Comparison of ENCODE assay signal across 25 mouse cellular contexts in the genomic region with DNA sequence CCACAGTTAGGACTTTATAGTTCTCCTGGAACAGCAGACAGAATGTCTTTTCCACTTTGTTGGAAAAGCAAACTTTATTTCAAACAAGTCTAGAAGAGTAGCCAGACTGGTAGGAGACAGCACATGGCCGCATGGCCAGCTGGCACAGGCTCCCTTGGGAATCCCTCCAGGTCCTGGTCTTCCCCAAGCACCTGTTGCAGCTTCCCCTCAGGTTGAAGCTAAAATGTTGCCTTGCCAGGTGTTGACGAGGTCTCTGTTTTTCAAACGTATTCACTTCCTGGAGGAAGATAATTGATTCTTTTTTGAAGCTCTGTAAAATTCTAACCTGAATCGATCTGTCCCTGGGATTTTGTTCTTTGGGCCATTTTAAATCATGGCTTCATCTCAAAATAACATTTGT.
"Had no signal": no experiment of that assay in that cellular context is flagged by ENCODE, and none has a peak within 500 bp of the region (broad histone marks: within the 10 kb centered on the region; RNA-seq: fewer than 3 reads in every experiment).

No protein-coding gene starts in this region.

- DNase-seq: gastrocnemius, adult 2 months; gastrocnemius, postnatal 10 days; gastrocnemius, postnatal 25 days; heart, adult 18-20 months; heart, postnatal 10 days; heart, postnatal 4 days; kidney, adult 18-20 months; kidney, postnatal 25 days; liver; liver, embryonic 13.5 days; liver, postnatal 0 days had no signal

- ATAC-seq: hindbrain, embryonic 16.5 days; inflammation-experienced regulatory T-cells, adult 6 months; intestine, embryonic 15.5 days; intestine, postnatal 0 days; liver, postnatal 0 days had no signal

- H3K4me2 ChIP-seq: heart, embryonic 12.5 days; hindbrain, embryonic 12.5 days; hindbrain, embryonic 14.5 days; intestine, embryonic 15.5 days; limb, embryonic 12.5 days; liver, embryonic 13.5 days; liver, embryonic 15.5 days had no signal

- H3K9ac ChIP-seq: heart, embryonic 12.5 days; hindbrain, embryonic 12.5 days; hindbrain, embryonic 14.5 days; intestine, embryonic 15.5 days; limb, embryonic 12.5 days; liver, embryonic 13.5 days; liver, embryonic 15.5 days; liver, postnatal 0 days had no signal

- H3K36me3 ChIP-seq: heart, embryonic 10.5 days; heart, embryonic 12.5 days; hindbrain, embryonic 10.5 days; hindbrain, embryonic 12.5 days; intestine, embryonic 15.5 days; limb, embryonic 10.5 days; limb, embryonic 12.5 days; liver, embryonic 13.5 days; liver, embryonic 15.5 days had no signal

- H3K4me1 ChIP-seq: heart, embryonic 10.5 days; heart, embryonic 12.5 days; hindbrain, embryonic 10.5 days; hindbrain, embryonic 12.5 days; intestine, embryonic 15.5 days; limb, embryonic 10.5 days; limb, embryonic 12.5 days; liver, embryonic 13.5 days; liver, embryonic 15.5 days had no signal

- H3K4me3 ChIP-seq: gastrocnemius, adult 2 months; heart, embryonic 10.5 days; heart, embryonic 12.5 days; hindbrain, embryonic 10.5 days; hindbrain, embryonic 12.5 days; intestine, embryonic 15.5 days; layer of hippocampus, adult 2 months; left cerebral cortex, adult 2 months; limb, embryonic 10.5 days; limb, embryonic 12.5 days; liver, embryonic 13.5 days; liver, embryonic 15.5 days had no signal

- H3K27me3 ChIP-seq: heart, embryonic 12.5 days; hindbrain, embryonic 12.5 days; intestine, embryonic 15.5 days; limb, embryonic 12.5 days; liver, embryonic 13.5 days; liver, embryonic 15.5 days had no signal

- H3K9me3 ChIP-seq: heart, embryonic 10.5 days; heart, embryonic 12.5 days; hindbrain, embryonic 12.5 days; intestine, embryonic 15.5 days; limb, embryonic 10.5 days; liver, embryonic 13.5 days; liver, embryonic 15.5 days had no signal

- H3K27ac ChIP-seq: gastrocnemius, adult 2 months; heart, embryonic 10.5 days; hindbrain, embryonic 10.5 days; hindbrain, embryonic 12.5 days; hindbrain, embryonic 14.5 days; intestine, embryonic 15.5 days; layer of hippocampus, adult 2 months; left cerebral cortex, adult 2 months; limb, embryonic 10.5 days; limb, embryonic 12.5 days; liver, embryonic 13.5 days; liver, embryonic 15.5 days had no signal
